11 mouse cellular contexts compared by ENCODE assay signal in genomic region chr15:84183967-84184366, GRCm38 (mm10). TPM values are rescaled to one million over a fixed set of nuclear protein-coding genes. Genes with fewer than 3 reads are reported as not detected.
A peak's percentile ranks its signal among the peaks of the same experiment; 100 is the strongest.
DNase-seq lines count a peak whose midpoint lies in the region; ATAC-seq lines count a peak whose summit lies in the region.
"Had no signal": no experiment of that assay in that cellular context is flagged by ENCODE, and none has a peak within 500 bp of the region (broad histone marks: within the 10 kb centered on the region; RNA-seq: fewer than 3 reads in every experiment).

No protein-coding gene starts in this region.

- H3K36me3 ChIP-seq in hindbrain, embryonic 10.5 days = no peaks in the 10 kb centered on the region
- H3K36me3 ChIP-seq in hindbrain, embryonic 12.5 days = no peaks in the 10 kb centered on the region
- no peaks in the 10 kb centered on the region for H3K36me3 ChIP-seq in intestine, embryonic 16.5 days (ENCODE audit: control insufficient read depth, insufficient read depth, low read length)

- WGBS in hindbrain, embryonic 10.5 days = 47% methylated on average over 1 of the region's 1 CpGs
- 46% methylated on average over 1 of the region's 1 CpGs for WGBS in hindbrain, embryonic 12.5 days
- 29% methylated on average over 1 of the region's 1 CpGs for WGBS in intestine, embryonic 16.5 days

- H3K4me3 ChIP-seq in hindbrain, embryonic 10.5 days = no peak overlapping the region
- no peak overlapping the region for H3K4me3 ChIP-seq in hindbrain, embryonic 12.5 days
- no peak overlapping the region for H3K4me3 ChIP-seq in intestine, embryonic 16.5 days (ENCODE audit: low read length)

- no peak overlapping the region for H3K4me2 ChIP-seq in hindbrain, embryonic 12.5 days (replicated peaks)
- H3K4me2 ChIP-seq in intestine, embryonic 16.5 days (ENCODE audit: low read depth, low read length) = no peak overlapping the region

- H3K9me3 ChIP-seq in hindbrain, embryonic 10.5 days = no peaks in the 10 kb centered on the region
- H3K9me3 ChIP-seq in hindbrain, embryonic 12.5 days (replicated peaks) = no peaks in the 10 kb centered on the region
- no peaks in the 10 kb centered on the region for H3K9me3 ChIP-seq in intestine, embryonic 16.5 days (ENCODE audit: control insufficient read depth, low read length)

- DNase-seq in hindbrain, embryonic 10.5 days (ENCODE audit: low spot score) = peak; percentile 22
- DNase-seq in 416B (ENCODE audit: low read depth) (peak; percentile 78), NIH3T3 (ENCODE audit: low read depth) (peak; percentile 54), liver (peak; percentile 61)
- no peak for DNase-seq in spleen, adult 12 weeks (ENCODE audit: low spot score)
- DNase-seq: embryo, embryonic 11 days; layer of hippocampus, adult 9-11 months; midbrain, embryonic 14.5 days had no signal

- H3K9ac ChIP-seq in hindbrain, embryonic 12.5 days = no peak overlapping the region
- H3K9ac ChIP-seq in intestine, embryonic 16.5 days (ENCODE audit: low read depth, low read length) = no peak overlapping the region

- peaks cover 9% of the 10 kb centered on the region; the same call in 1 of the 2 replicates for H3K27me3 ChIP-seq in hindbrain, embryonic 10.5 days (ENCODE audit: insufficient read depth, poor library complexity, severe bottlenecking)
- 0 out of 2 replicates have a peak, but pooled peaks cover 3% of the 10 kb centered on the region for H3K27me3 ChIP-seq in hindbrain, embryonic 12.5 days
- H3K27me3 ChIP-seq in intestine, embryonic 16.5 days (replicated peaks; ENCODE audit: control insufficient read depth, insufficient read depth, low read length) = no peaks in the 10 kb centered on the region

- H3K27ac ChIP-seq in hindbrain, embryonic 10.5 days = 0 out of 2 replicates have a peak overlapping the region, but pooled peaks have one; percentile 14
- no peak overlapping the region for H3K27ac ChIP-seq in hindbrain, embryonic 12.5 days
- H3K27ac ChIP-seq in intestine, embryonic 16.5 days (ENCODE audit: low read length) = no peak overlapping the region

- no peak for ATAC-seq in hindbrain, embryonic 12.5 days (ENCODE audit: low FRiP score)
- no peak for ATAC-seq in intestine, embryonic 16.5 days
- ATAC-seq: Patski had no signal

- H3K4me1 ChIP-seq in hindbrain, embryonic 10.5 days (replicated peaks) = peaks cover 24% of the 10 kb centered on the region
- H3K4me1 ChIP-seq in hindbrain, embryonic 12.5 days = no peaks in the 10 kb centered on the region
- no peaks in the 10 kb centered on the region; the same call in 1 of the 2 replicates for H3K4me1 ChIP-seq in intestine, embryonic 16.5 days (ENCODE audit: control insufficient read depth, insufficient read depth, low read length)

RNA-seq across cellular contexts. Expression of gene Samm50, which starts 8.1 kb away (rescaled TPM):
- polyA plus RNA-seq in hindbrain, embryonic 10.5 days (2016; fragmentation: Nextera tagmentation; extraction: Ambion mirVana) = 94.5 and 103 TPM in 2 replicates
- 87.8 and 94.7 TPM in 2 replicates for polyA plus RNA-seq in hindbrain, embryonic 12.5 days (2016; fragmentation: Nextera tagmentation; extraction: Ambion mirVana)
- 152 and 165 TPM in 2 replicates for polyA plus RNA-seq in intestine, embryonic 16.5 days (2015; fragmentation: Nextera tagmentation; extraction: Ambion mirVana)

RNA-seq across cellular contexts. Expression of gene Pnpla3, which starts 16.3 kb away (rescaled TPM):
- 0.88 and 1.1 TPM in 2 replicates for polyA plus RNA-seq in hindbrain, embryonic 10.5 days (2016; fragmentation: Nextera tagmentation; extraction: Ambion mirVana)
- polyA plus RNA-seq in hindbrain, embryonic 12.5 days (2016; fragmentation: Nextera tagmentation; extraction: Ambion mirVana) = 2.7 and 3.0 TPM in 2 replicates
- polyA plus RNA-seq in intestine, embryonic 16.5 days (2015; fragmentation: Nextera tagmentation; extraction: Ambion mirVana) = 0.95 and 1.2 TPM in 2 replicates

RNA-seq across cellular contexts. Expression of gene Parvb, which starts 47.9 kb away (rescaled TPM):
- 7.1 and 7.6 TPM in 2 replicates for polyA plus RNA-seq in hindbrain, embryonic 10.5 days (2016; fragmentation: Nextera tagmentation; extraction: Ambion mirVana)
- 5.0 and 6.5 TPM in 2 replicates for polyA plus RNA-seq in hindbrain, embryonic 12.5 days (2016; fragmentation: Nextera tagmentation; extraction: Ambion mirVana)
- 2.5 TPM in 2 replicates for polyA plus RNA-seq in intestine, embryonic 16.5 days (2015; fragmentation: Nextera tagmentation; extraction: Ambion mirVana)
